Mouse (Mus musculus): ENCODE measurements at regions not wholly inside any gene's neighbourhood (a gene's known extent, or its start where the extent isn't known, plus 50 kb on each side); places are given as distances from the start of the nearest gene placed in this dataset.

- no peak for DNase-seq
Observed at GRCm38 (mm10) chr3:52754978-52755377, 262.1 kb downstream of the Cog6 start.

GRCm38 (mm10) chr3:52754401-52754800 is 262.6 kb downstream of the Cog6 start:
- DNase-seq, result no peak

- no peak for DNase-seq
Observed at GRCm38 (mm10) chr3:52746917-52747316, 270.1 kb downstream of the Cog6 start.

- DNase-seq, result no peak
Observed at GRCm38 (mm10) chr3:52744334-52744733, 272.7 kb downstream of the Cog6 start.

- no peak for DNase-seq
Observed at GRCm38 (mm10) chr3:52740466-52741026, 276.5 kb downstream of the Cog6 start.

GRCm38 (mm10) chr3:52739526-52739925 is 277.5 kb downstream of the Cog6 start:
- no peak for DNase-seq

GRCm38 (mm10) chr3:52738386-52738785 is 278.7 kb downstream of the Cog6 start:
- DNase-seq, result no peak

- DNase-seq, result no peak
Observed at GRCm38 (mm10) chr3:52735939-52736338, 281.1 kb downstream of the Cog6 start.

- no peak for DNase-seq
Observed at GRCm38 (mm10) chr3:52731941-52732340, 285.1 kb downstream of the Cog6 start.

- DNase-seq, result no peak
Observed at GRCm38 (mm10) chr3:52731491-52731890, 285.5 kb downstream of the Cog6 start.

- DNase-seq, result no peak
Observed at GRCm38 (mm10) chr3:52729731-52730130, 287.3 kb downstream of the Cog6 start.

GRCm38 (mm10) chr3:52728860-52729259 is 288.2 kb downstream of the Cog6 start:
- DNase-seq, result no peak

GRCm38 (mm10) chr3:52728426-52728825 is 288.6 kb downstream of the Cog6 start:
- DNase-seq, result no peak

- DNase-seq, result no peak
Observed at GRCm38 (mm10) chr3:52724354-52724753, 292.7 kb downstream of the Cog6 start.

GRCm38 (mm10) chr3:52722946-52723345 is 294.1 kb downstream of the Cog6 start:
- no peak for DNase-seq

- DNase-seq, result no peak
Observed at GRCm38 (mm10) chr3:52719181-52719580, 297.9 kb downstream of the Cog6 start.

GRCm38 (mm10) chr3:52717324-52717723 is 299.7 kb downstream of the Cog6 start:
- no peak for DNase-seq

GRCm38 (mm10) chr3:52712151-52712550 is 304.9 kb downstream of the Cog6 start:
- DNase-seq, result no peak

GRCm38 (mm10) chr3:52711133-52711532 is 305.9 kb downstream of the Cog6 start:
- no peak for DNase-seq

GRCm38 (mm10) chr3:52708746-52709145 is 308.3 kb downstream of the Cog6 start:
- no peak for DNase-seq

- DNase-seq, result no peak
Observed at GRCm38 (mm10) chr3:52708301-52708700, 308.7 kb downstream of the Cog6 start.

- DNase-seq, result no peak
Observed at GRCm38 (mm10) chr3:52706626-52707025, 310.4 kb downstream of the Cog6 start.

GRCm38 (mm10) chr3:52703751-52704150 is 313.3 kb downstream of the Cog6 start:
- DNase-seq, result no peak

- no peak for DNase-seq
Observed at GRCm38 (mm10) chr3:52702962-52703361, 314.1 kb downstream of the Cog6 start.

- DNase-seq, result no peak
Observed at GRCm38 (mm10) chr3:52701601-52702000, 315.4 kb downstream of the Cog6 start.

- no peak for DNase-seq
Observed at GRCm38 (mm10) chr3:52693813-52694212, 323.2 kb downstream of the Cog6 start.

Measured in thymus, postnatal 4 days (tissue).